In genomic region chr4:145025409-145025762, GRCm38 (mm10) we compare ENCODE assay signal across 8 mouse cellular contexts.
DNase-seq lines count a peak whose midpoint lies in the region; ATAC-seq and TF ChIP-seq lines count a peak whose summit lies in the region.

No protein-coding gene starts in this region.

- peak overlapping the region; percentile 80 for H3K27ac ChIP-seq in layer of hippocampus, adult 2 months
- H3K27ac ChIP-seq in embryonic facial prominence, embryonic 15.5 days (replicated peaks) = peak overlapping the region; percentile 22; the same call in 1 of the 2 replicates
- H3K27ac ChIP-seq in intestine, postnatal 0 days (ENCODE audit: low read depth, low read length) = peak overlapping the region; percentile 23; the same call in 1 of the 2 replicates
- peak overlapping the region; percentile 39; the same call in 1 of the 2 replicates for H3K27ac ChIP-seq in stomach, embryonic 14.5 days (ENCODE audit: low read length)

- no peak overlapping the region for H3K4me3 ChIP-seq in layer of hippocampus, adult 2 months
- H3K4me3 ChIP-seq in embryonic facial prominence, embryonic 15.5 days (replicated peaks) = no peak overlapping the region
- no peak overlapping the region for H3K4me3 ChIP-seq in intestine, postnatal 0 days (ENCODE audit: low read depth, low read length)
- H3K4me3 ChIP-seq in stomach, embryonic 14.5 days (ENCODE audit: low read depth, low read length) = no peak overlapping the region

- H3K36me3 ChIP-seq in embryonic facial prominence, embryonic 15.5 days = no peaks in the 10 kb centered on the region
- peaks cover 11% of the 10 kb centered on the region; the same call in 1 of the 2 replicates for H3K36me3 ChIP-seq in intestine, postnatal 0 days (ENCODE audit: control insufficient read depth, insufficient read depth)
- no peaks in the 10 kb centered on the region for H3K36me3 ChIP-seq in stomach, embryonic 14.5 days (ENCODE audit: control insufficient read depth, insufficient read depth, low read length)

- peak; percentile 84 for ATAC-seq in cerebellum, adult (ENCODE audit: insufficient number of reproducible peaks, low FRiP score, low TSS enrichment)
- ATAC-seq in embryonic facial prominence, embryonic 15.5 days (ENCODE audit: insufficient number of reproducible peaks, low FRiP score, low TSS enrichment, low read depth) = no peak
- no peak for ATAC-seq in intestine, postnatal 0 days
- ATAC-seq in stomach, embryonic 14.5 days (ENCODE audit: insufficient number of reproducible peaks, insufficient read depth, low FRiP score, low read depth) = no peak

- 64% methylated on average over 7 of the region's 7 CpGs for WGBS in embryonic facial prominence, embryonic 15.5 days
- WGBS in intestine, postnatal 0 days = 41% methylated on average over 7 of the region's 7 CpGs
- WGBS in stomach, embryonic 14.5 days = 56% methylated on average over 7 of the region's 7 CpGs

- peaks cover 43% of the 10 kb centered on the region for H3K4me1 ChIP-seq in embryonic facial prominence, embryonic 15.5 days
- peaks cover 20% of the 10 kb centered on the region for H3K4me1 ChIP-seq in intestine, postnatal 0 days (replicated peaks; ENCODE audit: control insufficient read depth, insufficient read depth, low read length)
- H3K4me1 ChIP-seq in stomach, embryonic 14.5 days (ENCODE audit: control insufficient read depth, insufficient read depth, low read length) = peaks cover 35% of the 10 kb centered on the region

- no peaks in the 10 kb centered on the region for H3K9me3 ChIP-seq in embryonic facial prominence, embryonic 15.5 days (replicated peaks)
- H3K9me3 ChIP-seq in intestine, postnatal 0 days (ENCODE audit: control insufficient read depth) = no peaks in the 10 kb centered on the region
- no peaks in the 10 kb centered on the region for H3K9me3 ChIP-seq in stomach, embryonic 14.5 days (ENCODE audit: control insufficient read depth, low read depth, low read length)

- H3K4me2 ChIP-seq in embryonic facial prominence, embryonic 15.5 days (replicated peaks) = no peak overlapping the region
- 0 out of 2 replicates have a peak overlapping the region, but pooled peaks have one; percentile 4 for H3K4me2 ChIP-seq in intestine, postnatal 0 days (replicated peaks; ENCODE audit: low read depth)
- H3K4me2 ChIP-seq in stomach, embryonic 14.5 days (replicated peaks; ENCODE audit: low read depth, low read length) = no peak overlapping the region

- no peak for TF ChIP-seq CTCF in layer of hippocampus, adult 2 months (conservative IDR thresholded peaks at IDR 0.05)
- no peak for TF ChIP-seq CTCF in intestine, postnatal 0 days (IDR thresholded peaks at IDR 0.05; ENCODE audit: low read depth)

- no peaks in the 10 kb centered on the region for H3K27me3 ChIP-seq in embryonic facial prominence, embryonic 15.5 days
- H3K27me3 ChIP-seq in intestine, postnatal 0 days (replicated peaks; ENCODE audit: control insufficient read depth, insufficient read depth, low read length) = no peaks in the 10 kb centered on the region
- no peaks in the 10 kb centered on the region for H3K27me3 ChIP-seq in stomach, embryonic 14.5 days (ENCODE audit: control insufficient read depth, insufficient read depth, low read length)

- H3K9ac ChIP-seq in embryonic facial prominence, embryonic 15.5 days = no peak overlapping the region
- no peak overlapping the region; the same call in 1 of the 2 replicates for H3K9ac ChIP-seq in intestine, postnatal 0 days (ENCODE audit: low read depth, low read length)
- H3K9ac ChIP-seq in stomach, embryonic 14.5 days (replicated peaks; ENCODE audit: low read depth, low read length) = no peak overlapping the region

- DNase-seq in layer of hippocampus, adult 2 months (ENCODE audit: low spot score in 2 of 2) = peak; percentile 16 to 27
- no peak for DNase-seq in layer of hippocampus, adult 9-10 months (ENCODE audit: low spot score)
- no peak for DNase-seq in ovary, postnatal 36 days (ENCODE audit: low spot score)
- no peak for DNase-seq in right cerebral cortex, postnatal 25 days

Comparison
In these comparisons a context has a peak if more than half of its experiments do, and no peak if none do; other contexts are left out.
1. DNase-seq: peak in layer of hippocampus, adult 2 months (2 of 2); none in layer of hippocampus, adult 9-10 months (single experiment), ovary, postnatal 36 days (single experiment) and right cerebral cortex, postnatal 25 days (single experiment).
2. H3K27ac ChIP-seq: peak in every context shown above with its lines; median percentile 80 in layer of hippocampus, adult 2 months; 39 in stomach, embryonic 14.5 days; 23 in intestine, postnatal 0 days; 22 in embryonic facial prominence, embryonic 15.5 days.